Mouse (Mus musculus) left cerebral cortex, postnatal 36 days (tissue): ENCODE data around the gene Gm13030. TPM values are rescaled to one million over a fixed set of nuclear protein-coding genes. Genes with fewer than 3 reads are reported as not detected.
"Not testable (repeated sequence)": the region's sequence is repeated elsewhere in the genome, so short reads cannot be mapped to it uniquely, and the experiment has no call there.

Experiments used
- DNase-seq, 2 experiments: peaks; one replicate each; pipeline ENCODE4 v3.0.0; 2021 to 2022; ENCODE audit warnings: low spot score in 2 of 2, mixed read lengths in 1 of 2
- intact Hi-C: fragments of 180-260 bp; cut with DNase I; formaldehyde crosslinking; loops from one replicate; pipeline ENCODE4 v1.15.1; 2025
- total RNA-seq, 2 experiments: library from RNA; stranded (reverse); gene quantifications; 2 replicates each; pipeline ENCODE4 v1.2.3; 2021

The Gm13030 gene
- total RNA-seq, 2 experiments from 2014 or later: not detected

DNA sequence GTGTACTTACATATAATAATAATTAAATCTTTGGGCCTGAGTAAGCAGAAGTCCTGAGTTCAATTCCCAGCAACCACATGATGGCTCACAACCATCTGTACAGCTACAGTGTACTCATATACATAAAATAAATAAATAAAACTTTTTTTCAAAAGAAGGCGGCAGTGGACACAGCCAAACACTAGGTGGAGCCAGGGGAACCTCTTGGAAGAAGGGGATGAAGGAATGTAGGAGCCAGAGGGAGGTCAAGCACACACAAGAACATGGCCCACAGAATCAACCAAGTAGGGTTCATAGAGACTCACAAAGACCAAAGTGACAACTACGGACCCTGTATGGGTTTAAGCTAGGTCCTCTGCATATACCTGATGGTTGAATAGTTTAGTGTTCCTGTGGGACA is 49.1 kb downstream of the Gm13030 start:
- intact Hi-C loops: no loop called here
- no peak for DNase-seq

DNA sequence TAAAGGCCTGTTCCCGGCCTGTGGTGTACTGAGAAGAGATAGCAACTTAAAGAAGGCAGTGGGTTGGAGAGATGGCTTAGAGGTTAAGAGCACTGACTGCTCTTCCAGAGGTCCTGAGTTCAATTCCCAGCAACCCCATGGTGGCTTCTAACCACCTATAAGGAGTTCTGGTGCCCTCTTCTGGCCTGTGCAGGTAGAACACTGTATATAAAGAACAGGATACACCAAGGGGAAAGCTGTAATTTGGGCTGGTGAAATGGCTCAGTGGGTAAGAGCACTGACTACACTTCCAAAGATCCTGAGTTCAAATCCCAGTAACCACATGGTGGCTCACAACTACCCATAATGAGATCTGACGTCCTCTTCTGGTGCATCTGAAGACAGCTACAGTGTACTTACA is 49.6 kb downstream of the Gm13030 start:
- DNase-seq, intact Hi-C loops: not testable (repeated sequence)

DNA sequence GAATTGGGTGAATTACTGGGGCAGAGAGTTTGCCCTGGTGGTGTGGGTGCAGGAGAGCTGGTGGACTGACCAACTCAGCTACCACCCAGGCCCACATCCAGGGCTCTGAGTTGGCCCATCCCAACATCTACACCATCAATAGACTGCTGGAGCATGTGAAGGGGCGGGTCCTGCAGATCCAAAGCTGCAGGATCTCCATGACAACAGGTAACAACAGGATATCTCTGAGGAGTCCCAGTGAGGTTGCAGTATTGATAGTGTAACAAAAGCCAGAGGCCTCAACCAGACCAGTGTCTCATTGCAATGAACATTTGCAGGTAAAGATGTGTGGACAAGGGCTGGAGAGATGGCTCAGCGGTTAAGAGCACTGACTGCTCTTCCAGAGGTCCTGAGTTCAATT is 52.7 kb downstream of the Gm13030 start:
- intact Hi-C loops: no loop called here
- no peak for DNase-seq

Other genes starting within 250 kb of the Gm13030 start
- gene Vwa5b1, start 238.1 kb downstream of the Gm13030 start, total RNA-seq: 1 to 10 TPM; 4.9 to 5.0 TPM
- under 1 TPM; 0.22 to 0.39 TPM for gene Pla2g2c, start 149.2 kb downstream of the Gm13030 start, total RNA-seq
- gene Ubxn10, start 136.8 kb downstream of the Gm13030 start, total RNA-seq: 1 to 10 TPM; 1.3 to 1.5 TPM
- gene Pla2g2f, start 116.3 kb downstream of the Gm13030 start, total RNA-seq: not detected
- gene Pla2g2d, start 98.2 kb downstream of the Gm13030 start, total RNA-seq: under 1 TPM; 0.52 to 0.68 TPM
- gene Pla2g5, start 10.5 kb downstream of the Gm13030 start, total RNA-seq: 1 to 10 TPM; 2.6 to 6.2 TPM
- not detected for gene Pla2g2e, start 4.0 kb upstream of the Gm13030 start, total RNA-seq
- gene Otud3, start 40.0 kb upstream of the Gm13030 start, total RNA-seq: 10 to 100 TPM; 18.1 to 18.3 TPM
- not detected for gene Rnf186, start 93.1 kb upstream of the Gm13030 start, total RNA-seq
- gene Tmco4, start 98.9 kb upstream of the Gm13030 start, total RNA-seq: 1 to 10 TPM; 2.6 to 2.7 TPM
- 1 to 10 TPM; 6.6 to 8.5 TPM for gene Htr6, start 201.6 kb upstream of the Gm13030 start, total RNA-seq
- gene Nbl1, start 219.0 kb upstream of the Gm13030 start, total RNA-seq: 10 to 100 TPM; 73.0 to 76.2 TPM